Mouse (Mus musculus): ENCODE data around the gene Zc3hc1. TPM values are rescaled to one million over a fixed set of nuclear protein-coding genes. Genes with fewer than 3 reads are reported as not detected.

Gene Zc3hc1
- polyA plus RNA-seq, 1 experiment from 2014 or later = 77.7 TPM

DNA sequence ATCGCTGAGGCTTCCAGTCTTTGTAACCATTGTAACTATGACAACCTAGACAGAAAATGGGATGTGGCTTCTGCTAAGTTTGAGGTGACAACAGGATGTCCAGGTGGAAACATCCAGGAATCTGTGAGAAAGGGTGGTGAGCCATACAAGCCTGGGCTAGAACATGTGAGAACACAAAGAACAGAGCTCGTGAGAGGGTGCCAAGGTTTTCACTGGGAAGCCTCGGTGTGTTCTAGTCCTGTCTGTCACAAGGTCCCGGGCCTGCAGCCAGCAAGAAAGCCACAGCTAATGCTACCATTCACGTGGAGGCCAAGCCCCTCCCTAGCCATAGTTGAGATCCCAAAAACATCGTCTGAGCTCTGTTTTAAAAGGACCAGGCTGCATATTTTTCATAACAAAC lies 44.1 kb downstream of the Zc3hc1 start:
- no peaks in the 10 kb centered on the region for H3K9me3 ChIP-seq
- no peak overlapping the region for H3K27ac ChIP-seq
- ATAC-seq (ENCODE audit: low FRiP score, low read depth) = no peak
- H3K4me2 ChIP-seq (replicated peaks) = no peak overlapping the region
- H3K36me3 ChIP-seq = no peaks in the 10 kb centered on the region
- H3K9ac ChIP-seq = no peak overlapping the region
- WGBS = 67% methylated on average over 6 of the region's 6 CpGs
- 0 out of 2 replicates have a peak, but pooled peaks cover 5% of the 10 kb centered on the region for H3K4me1 ChIP-seq
- H3K4me3 ChIP-seq = no peak overlapping the region
- no peaks in the 10 kb centered on the region for H3K27me3 ChIP-seq

DNA sequence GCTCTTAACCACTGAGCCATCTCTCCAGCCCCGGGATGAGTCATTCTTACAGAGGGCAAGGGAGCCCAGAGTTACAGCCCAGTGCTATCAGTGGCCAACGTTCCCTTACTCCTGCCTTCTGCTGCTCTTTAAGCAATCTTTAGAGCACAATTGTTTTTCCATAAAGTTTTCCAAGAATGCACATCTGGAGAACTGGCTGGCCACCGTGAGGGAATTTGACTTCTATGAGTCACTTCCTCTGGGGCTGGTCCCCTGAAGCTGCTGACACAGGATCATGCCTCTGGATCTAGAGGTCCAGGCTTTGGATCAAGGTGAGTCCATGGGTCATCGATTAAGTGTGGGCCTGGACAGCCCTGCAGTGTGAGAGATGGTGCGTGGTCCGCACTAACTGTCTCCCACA lies 46.8 kb downstream of the Zc3hc1 start:
- no peak overlapping the region for H3K4me2 ChIP-seq (replicated peaks)
- H3K4me3 ChIP-seq = no peak overlapping the region
- H3K27ac ChIP-seq = peak overlapping the region; percentile 22; the same call in 1 of the 2 replicates
- H3K9ac ChIP-seq = no peak overlapping the region
- ATAC-seq (ENCODE audit: low FRiP score, low read depth) = 0 out of 2 replicates have a peak, but pooled peaks have one; percentile 19
- 0 out of 2 replicates have a peak, but pooled peaks cover 6% of the 10 kb centered on the region for H3K4me1 ChIP-seq
- no peaks in the 10 kb centered on the region for H3K9me3 ChIP-seq
- WGBS = 63% methylated on average over 6 of the region's 6 CpGs
- no peaks in the 10 kb centered on the region for H3K36me3 ChIP-seq
- no peaks in the 10 kb centered on the region for H3K27me3 ChIP-seq

DNA sequence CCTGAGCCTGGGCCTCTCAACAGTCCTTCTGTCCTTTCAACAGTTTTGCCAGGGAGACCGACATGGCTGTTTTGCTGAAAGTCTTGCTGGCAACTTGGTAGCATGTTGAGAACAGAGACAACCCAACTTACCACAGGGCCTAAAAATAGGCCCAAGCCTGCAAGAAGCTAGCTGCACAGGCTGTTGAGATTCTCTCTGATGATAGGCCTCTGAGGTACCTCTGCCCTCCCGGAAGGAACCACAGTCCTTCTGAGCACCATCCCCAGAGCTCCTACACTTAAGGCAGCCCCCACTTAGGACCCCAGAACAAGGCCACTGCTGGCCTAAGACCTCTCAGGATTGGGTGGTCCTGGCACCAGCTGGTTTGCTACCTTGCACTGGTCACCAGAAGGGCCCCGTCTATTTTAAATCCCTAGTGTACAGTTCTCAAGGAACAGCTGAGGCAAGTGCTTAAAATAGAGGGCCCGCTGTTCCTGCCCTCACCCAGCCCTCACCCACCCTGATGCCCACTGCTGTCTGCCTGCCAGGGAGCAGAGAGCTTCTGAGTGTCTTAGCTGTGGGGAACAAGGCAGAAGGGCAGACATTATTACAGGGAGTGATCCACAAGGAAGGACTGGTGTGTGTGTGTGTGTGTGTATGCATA lies 50.5 kb downstream of the Zc3hc1 start:
- no peak overlapping the region for H3K9ac ChIP-seq
- no peak for ATAC-seq (ENCODE audit: low FRiP score, low read depth)
- H3K27ac ChIP-seq = no peak overlapping the region
- peaks cover 14% of the 10 kb centered on the region; the same call in 1 of the 2 replicates for H3K4me1 ChIP-seq
- WGBS = 81% methylated on average over 4 of the region's 4 CpGs
- no peaks in the 10 kb centered on the region for H3K27me3 ChIP-seq
- no peak overlapping the region for H3K4me3 ChIP-seq
- no peaks in the 10 kb centered on the region for H3K9me3 ChIP-seq
- no peak overlapping the region for H3K4me2 ChIP-seq (replicated peaks)
- no peaks in the 10 kb centered on the region for H3K36me3 ChIP-seq

DNA sequence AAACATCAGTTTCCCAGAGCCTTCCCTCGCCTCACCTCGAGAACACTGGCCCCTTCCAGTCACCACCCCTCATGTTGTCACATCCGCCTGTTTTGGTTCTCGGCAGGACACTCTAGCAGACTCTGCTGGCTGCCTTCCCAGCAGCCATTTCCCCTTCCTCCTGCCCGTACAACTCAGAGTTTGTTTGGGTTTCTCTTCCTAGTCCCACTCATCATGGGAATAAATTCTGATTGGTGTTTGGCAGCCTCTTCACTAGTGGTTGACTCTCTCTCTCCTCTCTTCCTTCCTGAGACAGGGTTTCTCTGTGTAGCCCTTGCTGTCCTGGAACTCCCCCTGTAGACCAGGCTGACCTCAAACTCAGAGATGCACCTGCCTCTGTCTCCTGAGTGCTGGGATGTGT lies 53.9 kb downstream of the Zc3hc1 start:
- H3K4me1 ChIP-seq = peaks cover 9% of the 10 kb centered on the region; the same call in 1 of the 2 replicates
- no peak overlapping the region for H3K4me3 ChIP-seq
- no peaks in the 10 kb centered on the region for H3K9me3 ChIP-seq
- no peak overlapping the region for H3K9ac ChIP-seq
- peak overlapping the region; percentile 6; the same call in 1 of the 2 replicates for H3K27ac ChIP-seq
- H3K27me3 ChIP-seq = no peaks in the 10 kb centered on the region
- H3K4me2 ChIP-seq (replicated peaks) = peak overlapping the region; percentile 29; the same call in 1 of the 2 replicates
- ATAC-seq (ENCODE audit: low FRiP score, low read depth) = peak; percentile 32; the same call in 1 of the 2 replicates
- H3K36me3 ChIP-seq = no peaks in the 10 kb centered on the region
- 34% methylated on average over 5 of the region's 5 CpGs for WGBS

DNA sequence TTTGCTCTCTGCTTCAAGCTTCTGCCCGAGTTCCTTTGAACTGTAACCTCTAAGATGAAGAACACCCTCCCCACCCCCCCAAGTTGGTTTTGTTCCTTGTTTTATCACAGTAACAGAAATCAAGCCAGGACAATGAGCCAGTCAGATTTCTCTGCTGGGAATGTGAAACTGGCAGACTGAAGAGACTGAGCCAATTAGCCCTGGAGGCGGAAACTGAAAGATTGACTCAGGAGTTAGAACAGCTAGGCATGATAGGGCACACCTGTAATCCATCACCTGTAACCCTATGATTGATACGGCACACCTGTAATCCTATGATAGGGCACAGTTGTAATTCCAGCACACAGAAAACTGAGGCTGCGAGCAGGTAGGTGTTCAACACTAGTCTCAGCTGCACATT lies 58.6 kb downstream of the Zc3hc1 start:
- Histone ChIP-seq H3K4me3 (no peak overlapping the region), H3K4me1 (peaks cover 6% of the 10 kb centered on the region; the same call in 1 of the 2 replicates), H3K4me2 (replicated peaks) (no peak overlapping the region), H3K9ac (no peak overlapping the region), H3K27ac (no peak overlapping the region), H3K9me3 (no peaks in the 10 kb centered on the region), H3K27me3 (no peaks in the 10 kb centered on the region), H3K36me3 (no peaks in the 10 kb centered on the region)
- WGBS = 61% methylated on average over 4 of the region's 4 CpGs
- no peak for ATAC-seq (ENCODE audit: low FRiP score, low read depth)

DNA sequence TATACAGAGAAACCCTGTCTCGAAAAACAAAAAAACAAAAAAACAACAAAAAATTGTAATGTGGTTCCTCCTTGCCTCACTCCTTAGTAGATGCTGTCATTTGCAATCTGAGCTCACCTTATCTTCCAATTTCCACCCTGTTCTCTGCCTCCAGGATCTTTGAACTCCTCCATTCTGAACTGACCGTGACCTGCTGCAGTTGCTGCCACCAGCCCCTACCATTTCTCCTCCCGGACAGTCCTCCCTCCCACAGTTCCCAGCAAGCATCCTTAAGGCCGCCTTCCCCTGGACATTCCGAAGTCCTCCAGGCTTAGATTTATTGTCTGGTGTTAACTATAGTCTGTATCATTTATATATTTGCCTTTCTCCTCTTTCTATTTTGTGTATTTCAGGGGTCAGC lies 60.1 kb downstream of the Zc3hc1 start:
- Histone ChIP-seq H3K27me3 (no peaks in the 10 kb centered on the region), H3K27ac (no peak overlapping the region), H3K9me3 (no peaks in the 10 kb centered on the region), H3K36me3 (no peaks in the 10 kb centered on the region), H3K4me1 (no peaks in the 10 kb centered on the region), H3K9ac (no peak overlapping the region), H3K4me3 (no peak overlapping the region), H3K4me2 (replicated peaks) (no peak overlapping the region)
- 73% methylated on average over 5 of the region's 5 CpGs for WGBS
- ATAC-seq (ENCODE audit: low FRiP score, low read depth) = no peak

DNA sequence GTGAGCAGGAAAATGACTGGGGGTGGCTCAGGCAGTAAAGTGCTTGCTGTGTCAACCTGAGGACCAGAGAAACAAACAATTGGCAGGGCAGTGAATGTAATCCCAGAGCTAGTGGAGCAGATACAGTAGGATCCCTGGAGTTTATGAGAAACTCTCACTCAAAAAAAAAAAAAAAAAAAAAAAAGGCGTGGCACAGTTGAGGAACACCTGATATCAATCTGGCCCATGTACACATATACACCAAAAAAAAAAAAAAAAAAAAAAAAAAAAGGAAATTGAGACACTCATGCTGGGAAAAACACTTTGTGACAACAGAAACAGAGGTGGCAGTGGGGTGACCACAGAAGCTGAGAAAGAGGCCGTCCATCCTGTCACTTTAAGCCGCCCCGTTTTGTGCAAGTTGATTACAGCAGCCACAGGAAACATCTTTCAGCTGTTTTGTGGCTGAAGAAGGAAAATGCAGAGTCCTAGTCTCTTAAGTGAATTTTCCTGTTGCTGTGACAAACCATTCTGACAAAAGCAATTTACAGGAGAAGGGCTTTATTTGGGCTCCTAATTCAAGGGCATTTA lies 64.8 kb downstream of the Zc3hc1 start:
- ATAC-seq (ENCODE audit: low FRiP score, low read depth) = no peak
- no peak overlapping the region for H3K4me2 ChIP-seq (replicated peaks)
- H3K4me1 ChIP-seq = peaks cover 3% of the 10 kb centered on the region; the same call in 1 of the 2 replicates
- H3K27me3 ChIP-seq = no peaks in the 10 kb centered on the region
- H3K4me3 ChIP-seq = no peak overlapping the region
- H3K9me3 ChIP-seq = no peaks in the 10 kb centered on the region
- 57% methylated on average over 3 of the region's 4 CpGs for WGBS
- H3K27ac ChIP-seq = no peak overlapping the region
- H3K36me3 ChIP-seq = no peaks in the 10 kb centered on the region
- no peak overlapping the region for H3K9ac ChIP-seq

DNA sequence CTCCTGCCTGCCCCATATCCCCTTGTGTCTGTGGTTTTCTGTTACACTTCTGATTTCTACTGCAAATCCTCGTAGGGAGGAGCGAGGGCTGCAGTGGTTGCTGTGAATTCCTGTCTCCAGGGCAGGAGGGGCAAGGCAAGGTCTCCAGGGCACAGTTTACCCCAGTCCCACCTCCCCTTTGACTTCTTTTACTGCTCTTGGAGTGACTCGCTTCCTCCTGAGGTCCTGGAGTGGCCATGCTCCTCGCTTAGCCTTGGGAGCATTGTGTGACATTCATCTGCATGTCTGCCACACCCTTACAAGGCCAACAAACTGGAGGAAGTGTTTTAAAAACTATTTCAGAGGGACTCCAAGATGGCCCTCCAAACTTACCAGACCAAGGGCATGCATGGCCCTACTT lies 69.8 kb downstream of the Zc3hc1 start:
- no peaks in the 10 kb centered on the region for H3K36me3 ChIP-seq
- H3K27ac ChIP-seq = peak overlapping the region; percentile 44; the same call in 1 of the 2 replicates
- no peaks in the 10 kb centered on the region for H3K9me3 ChIP-seq
- H3K4me3 ChIP-seq = no peak overlapping the region
- no peaks in the 10 kb centered on the region for H3K27me3 ChIP-seq
- H3K4me2 ChIP-seq (replicated peaks) = no peak overlapping the region
- no peak overlapping the region for H3K9ac ChIP-seq
- ATAC-seq (ENCODE audit: low FRiP score, low read depth) = no peak
- WGBS = 22% methylated on average over 4 of the region's 4 CpGs
- H3K4me1 ChIP-seq = peaks cover 9% of the 10 kb centered on the region; the same call in 1 of the 2 replicates

DNA sequence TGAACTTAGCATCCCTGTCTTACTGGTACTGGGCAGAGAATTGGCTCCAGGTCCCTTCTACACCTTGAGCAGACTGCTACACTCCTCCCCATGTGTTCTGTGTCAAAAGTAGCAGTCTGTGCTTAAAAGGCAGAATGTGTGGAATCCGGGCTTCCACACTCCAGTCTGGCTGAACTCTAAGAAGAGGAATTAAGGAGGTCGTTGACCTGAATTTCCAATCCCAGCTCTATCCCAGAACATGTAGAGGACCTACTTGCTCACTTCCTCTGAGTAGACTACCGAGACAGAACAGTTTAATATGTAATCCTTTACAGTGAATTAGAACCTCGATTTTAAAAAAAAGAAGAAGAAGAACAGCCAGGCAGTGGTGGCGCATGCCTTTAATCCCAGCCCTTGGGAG lies 71.6 kb downstream of the Zc3hc1 start:
- WGBS = 79% methylated on average over 5 of the region's 5 CpGs
- H3K27me3 ChIP-seq = no peaks in the 10 kb centered on the region
- H3K36me3 ChIP-seq = no peaks in the 10 kb centered on the region
- ATAC-seq (ENCODE audit: low FRiP score, low read depth) = no peak
- no peak overlapping the region for H3K4me3 ChIP-seq
- no peak overlapping the region for H3K9ac ChIP-seq
- H3K9me3 ChIP-seq = no peaks in the 10 kb centered on the region
- no peak overlapping the region for H3K4me2 ChIP-seq (replicated peaks)
- H3K4me1 ChIP-seq = peaks cover 9% of the 10 kb centered on the region; the same call in 1 of the 2 replicates
- H3K27ac ChIP-seq = no peak overlapping the region

Other genes starting within 250 kb of the Zc3hc1 start
- 43.6 and 45.9 TPM in 2 replicates for gene Ube2h, start 86.5 kb downstream of the Zc3hc1 start, polyA plus RNA-seq (2015; fragmentation: Nextera tagmentation; extraction: Ambion mirVana)
- gene Klhdc10, start 10.8 kb upstream of the Zc3hc1 start, polyA plus RNA-seq (2015; fragmentation: Nextera tagmentation; extraction: Ambion mirVana) = 29.4 and 31.7 TPM in 2 replicates
- gene Tmem209, start 118.8 kb upstream of the Zc3hc1 start, polyA plus RNA-seq (2015; fragmentation: Nextera tagmentation; extraction: Ambion mirVana) = 34.7 and 34.9 TPM in 2 replicates
- 0.22 and 0.34 TPM in 2 replicates for gene Ssmem1, start 118.8 kb upstream of the Zc3hc1 start, polyA plus RNA-seq (2015; fragmentation: Nextera tagmentation; extraction: Ambion mirVana)
- 10.4 and 11.1 TPM in 2 replicates for gene Cpa2, start 150.6 kb upstream of the Zc3hc1 start, polyA plus RNA-seq (2015; fragmentation: Nextera tagmentation; extraction: Ambion mirVana)
- 2.3 and 2.7 TPM in 2 replicates for gene Cpa4, start 177.3 kb upstream of the Zc3hc1 start, polyA plus RNA-seq (2015; fragmentation: Nextera tagmentation; extraction: Ambion mirVana)
- gene Cpa5, start 220.0 kb upstream of the Zc3hc1 start, polyA plus RNA-seq (2015; fragmentation: Nextera tagmentation; extraction: Ambion mirVana) = 0.33 and 0.79 TPM in 2 replicates
- gene Cpa1, start 248.2 kb upstream of the Zc3hc1 start, polyA plus RNA-seq (2015; fragmentation: Nextera tagmentation; extraction: Ambion mirVana) = 0.88 and 1.0 TPM in 2 replicates